Mouse (Mus musculus) stomach, postnatal 0 days (tissue): ENCODE data around the gene Ext2.

Experiments
- CTCF ChIP-seq: IDR thresholded peaks from 2 replicates; pipeline ENCODE4 v1.5.1; 2016; ENCODE audit warnings: antibody characterized with exemption, low read depth, mild to moderate bottlenecking, moderate library complexity
- EP300 ChIP-seq: optimal IDR thresholded peaks from 2 replicates; pipeline ENCODE3; 2016; ENCODE audit warnings: antibody characterized with exemption

DNA sequence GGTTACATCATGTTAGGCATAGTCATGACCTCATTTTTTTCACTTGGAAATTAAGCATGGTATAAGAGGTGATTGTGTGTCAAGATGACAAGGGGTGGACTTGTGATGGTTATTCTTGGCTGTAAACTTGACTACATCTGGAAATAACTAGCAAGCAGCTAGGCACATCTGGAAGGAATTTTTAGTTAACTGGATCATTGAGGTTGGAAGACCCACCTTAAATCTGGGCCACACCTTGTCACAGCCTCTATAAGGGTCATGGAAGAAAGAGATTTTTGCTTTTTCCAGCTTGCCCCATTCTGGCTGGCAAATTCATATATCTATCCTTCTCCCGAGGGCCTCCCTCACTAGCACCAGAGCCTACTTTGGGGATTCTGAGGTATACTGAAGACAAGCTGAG is 28.9 kb upstream of the Ext2 start:
- TF ChIP-seq CTCF (no peak), EP300 (no peak)
